Mouse (Mus musculus) MEL (cell line): ENCODE data around the gene Tab2. TPM values are rescaled to one million over a fixed set of nuclear protein-coding genes. Genes with fewer than 3 reads are reported as not detected.

Experiments used
- DNase-seq: peaks from one replicate; pipeline ENCODE4 v3.0.0; 2011; ENCODE audit warnings: low read depth, low spot score
- H3K27ac ChIP-seq: 2 replicates; pipeline ENCODE4 v1.5.1; 2012; ENCODE audit warnings: low read depth, mild to moderate bottlenecking, control low read depth, low read length, moderate library complexity; ENCODE audit not compliant: control insufficient read depth
- H3K27me3 ChIP-seq, 2 experiments: fragments of 150-350 bp in 1 of 2; sonication (generic) in 1 of 2; 2 replicates each; pipeline ENCODE4 v1.6.1; 2012; ENCODE audit warnings: low read length in 2 of 2, mild to moderate bottlenecking in 2 of 2, improper control_type of control experiment in 1 of 2, moderate library complexity in 1 of 2; ENCODE audit not compliant: insufficient read depth in 2 of 2, control insufficient read depth in 1 of 2
- H3K36me3 ChIP-seq, 2 experiments: 2 replicates each; pipeline ENCODE4 v1.6.1; 2012 to 2014; ENCODE audit warnings: low read length in 2 of 2, improper control_type of control experiment in 1 of 2, inconsistent platforms in 1 of 2, mild to moderate bottlenecking in 1 of 2; ENCODE audit not compliant: insufficient read depth in 2 of 2, control insufficient read depth in 1 of 2
- H3K4me1 ChIP-seq, 2 experiments: fragments of 150-350 bp in 1 of 2; sonication (generic) in 1 of 2; 2 replicates each; pipeline ENCODE4 v1.6.1; 2012; ENCODE audit warnings: low read length in 2 of 2, improper control_type of control experiment in 1 of 2, mild to moderate bottlenecking in 1 of 2; ENCODE audit not compliant: insufficient read depth in 2 of 2, control insufficient read depth in 1 of 2
- H3K4me3 ChIP-seq, 2 experiments: fragments of 150-350 bp in 1 of 2; sonication (generic) in 1 of 2; 2 replicates each; pipeline ENCODE4 v1.5.1; 2012; ENCODE audit warnings: low read depth in 2 of 2, low read length in 2 of 2, mild to moderate bottlenecking in 2 of 2, moderate library complexity in 2 of 2, control low read depth in 1 of 2, improper control_type of control experiment in 1 of 2; ENCODE audit not compliant: control insufficient read depth in 1 of 2, insufficient read depth in 1 of 2
- H3K79me2 ChIP-seq: 2 replicates; pipeline ENCODE4 v1.6.1; 2012; ENCODE audit warnings: mild to moderate bottlenecking, low read length, moderate library complexity; ENCODE audit not compliant: control insufficient read depth, poor library complexity, insufficient read depth
- H3K9ac ChIP-seq: 2 replicates; pipeline ENCODE4 v1.6.1; 2012; ENCODE audit warnings: low read depth, mild to moderate bottlenecking, control low read depth, low read length, moderate library complexity; ENCODE audit not compliant: control insufficient read depth, poor library complexity, severe bottlenecking
- H3K9me3 ChIP-seq: fragments of 150-350 bp; sonication (generic); replicated peaks from 2 replicates; pipeline ENCODE4 v1.6.1; 2012; ENCODE audit warnings: mild to moderate bottlenecking, low read length, improper control_type of control experiment, moderate library complexity; ENCODE audit not compliant: insufficient read depth
- BHLHE40 ChIP-seq: IDR thresholded peaks from 2 replicates; pipeline ENCODE4 v1.6.1; 2012; ENCODE audit warnings: low read depth, mild to moderate bottlenecking, inconsistent platforms, low read length, improper control_type of control experiment, borderline replicate concordance
- CHD1 ChIP-seq: IDR thresholded peaks from 2 replicates; pipeline ENCODE4 v1.6.1; 2012; ENCODE audit warnings: low read depth, mild to moderate bottlenecking, inconsistent platforms, low read length, improper control_type of control experiment
- CHD2 ChIP-seq: IDR thresholded peaks from 2 replicates; pipeline ENCODE4 v1.6.1; 2011; ENCODE audit warnings: low read length, improper control_type of control experiment
- CTCF ChIP-seq, 3 experiments: IDR thresholded peaks in 2 of 3; conservative IDR thresholded peaks in 1 of 3; 2 replicates each; pipeline ENCODE4 v1.5.1; 2011 to 2012; ENCODE audit warnings: low read length in 3 of 3, low read depth in 2 of 3, mild to moderate bottlenecking in 2 of 3, improper control_type of control experiment in 1 of 3, inconsistent platforms in 1 of 3, mixed read lengths in 1 of 3, moderate library complexity in 1 of 3; ENCODE audit not compliant: control insufficient read depth in 1 of 3, insufficient read depth in 1 of 3, poor library complexity in 1 of 3, severe bottlenecking in 1 of 3
- E2F4 ChIP-seq: IDR thresholded peaks from 2 replicates; pipeline ENCODE4 v1.6.1; 2011; ENCODE audit warnings: low read depth, low read length, improper control_type of control experiment, borderline replicate concordance
- ELF1 ChIP-seq: IDR thresholded peaks from 2 replicates; pipeline ENCODE4 v1.6.1; 2014; ENCODE audit warnings: low read depth, mild to moderate bottlenecking, inconsistent platforms, low read length, improper control_type of control experiment, moderate library complexity
- ETS1 ChIP-seq: IDR thresholded peaks from 2 replicates; pipeline ENCODE4 v1.6.1; 2012; ENCODE audit warnings: low read depth, mild to moderate bottlenecking, inconsistent platforms, low read length, improper control_type of control experiment, moderate library complexity
- GATA1 ChIP-seq: IDR thresholded peaks from 2 replicates; pipeline ENCODE4 v1.6.1; 2011; ENCODE audit warnings: low read depth, low read length, improper control_type of control experiment
- MAFK ChIP-seq: IDR thresholded peaks from 2 replicates; pipeline ENCODE4 v1.6.1; 2011; ENCODE audit warnings: low read depth, mild to moderate bottlenecking, low read length, improper control_type of control experiment, borderline replicate concordance
- MAZ ChIP-seq: IDR thresholded peaks from 2 replicates; pipeline ENCODE4 v1.6.1; 2012; ENCODE audit warnings: low read depth, mild to moderate bottlenecking, inconsistent platforms, low read length, improper control_type of control experiment
- POLR2AphosphoS2 ChIP-seq: IDR thresholded peaks from 2 replicates; pipeline ENCODE4 v1.6.1; 2011; ENCODE audit warnings: low read length, improper control_type of control experiment
- POLR2AphosphoS5 ChIP-seq: IDR thresholded peaks from 2 replicates; pipeline ENCODE4 v1.6.1; 2012; ENCODE audit warnings: low read depth, borderline replicate concordance, mild to moderate bottlenecking, inconsistent platforms, low read length, moderate library complexity, mixed read lengths
- RAD21 ChIP-seq: IDR thresholded peaks from 2 replicates; pipeline ENCODE4 v1.6.1; 2011; ENCODE audit warnings: mild to moderate bottlenecking, low read depth, low read length, improper control_type of control experiment
- RCOR1 ChIP-seq: IDR thresholded peaks from 2 replicates; pipeline ENCODE4 v1.6.1; 2012; ENCODE audit warnings: low read depth, mild to moderate bottlenecking, inconsistent platforms, low read length, improper control_type of control experiment
- TAL1 ChIP-seq: IDR thresholded peaks from 2 replicates; pipeline ENCODE4 v1.6.1; 2012; ENCODE audit warnings: mild to moderate bottlenecking, inconsistent platforms, low read length, moderate library complexity, mixed read lengths
- USF1 ChIP-seq: IDR thresholded peaks from 2 replicates; pipeline ENCODE4 v1.6.1; 2014; ENCODE audit warnings: low read depth, mild to moderate bottlenecking, inconsistent platforms, low read length, improper control_type of control experiment, moderate library complexity
- ZMIZ1 ChIP-seq: IDR thresholded peaks from 2 replicates; pipeline ENCODE4 v1.6.1; 2012; ENCODE audit warnings: low read depth, mild to moderate bottlenecking, inconsistent platforms, low read length, improper control_type of control experiment, moderate library complexity
- ZNF384 ChIP-seq: IDR thresholded peaks from 2 replicates; pipeline ENCODE4 v1.6.1; 2012; ENCODE audit warnings: low read depth, mild to moderate bottlenecking, inconsistent platforms, low read length, improper control_type of control experiment
- polyA plus RNA-seq, 2 experiments: library from polyadenylated mRNA; stranded (reverse) in 1 of 2; unstranded in 1 of 2; fragments of >175 nt in 1 of 2; fragments of >200 nt in 1 of 2; gene quantifications; 2 replicates each; pipeline versions ENCODE4 v1.2.1 to v1.2.4; 2012; ENCODE audit warnings: low replicate concordance in 2 of 2, low read depth in 1 of 2; ENCODE audit not compliant: insufficient read length in 2 of 2, insufficient read depth in 1 of 2, missing spikeins in 1 of 2
- total RNA-seq: library from RNA; depleted of rRNA; stranded (reverse); fragments of 300-350 nt; gene quantifications from 2 replicates; pipeline ENCODE4 v1.2.3, GENCODE M21; 2012

Tab2 gene
- total and polyA plus RNA-seq, 3 experiments: 21.6 to 101 (median 70.5) TPM

GRCm38 (mm10) chr10:7864184-7864583 lies 91.8 kb downstream of the Tab2 start:
- DNase-seq: no peak
- Histone ChIP-seq H3K4me1 (no peaks in the 10 kb centered on the region), H3K9me3 (no peaks in the 10 kb centered on the region), H3K4me3 (no peak overlapping the region), H3K27ac (no peak overlapping the region), H3K79me2 (no peaks in the 10 kb centered on the region), H3K9ac (no peak overlapping the region), H3K27me3 (no peaks in the 10 kb centered on the region), H3K36me3 (no peaks in the 10 kb centered on the region)
- TF ChIP-seq ZMIZ1 (no peak), TAL1 (no peak), CHD2 (no peak), GATA1 (no peak)

- H3K36me3 ChIP-seq: no peaks in the 10 kb centered on the region
- TF ChIP-seq TAL1: no peak
- TF ChIP-seq CHD1: no peak
- TF ChIP-seq GATA1: no peak
- TF ChIP-seq MAFK: no peak
- no peak for TF ChIP-seq CTCF (IDR thresholded peaks at IDR 0.05 in 2 of 3, conservative IDR thresholded peaks at IDR 0.05 in 1 of 3; ENCODE audit: control insufficient read depth in 1 of 3, insufficient read depth in 1 of 3, low read depth in 2 of 3, low read length in 3 of 3, poor library complexity in 1 of 3, severe bottlenecking in 1 of 3)
- TF ChIP-seq E2F4: no peak
- TF ChIP-seq POLR2AphosphoS5: no peak
- no peak for TF ChIP-seq BHLHE40
- no peak for TF ChIP-seq ZNF384
- TF ChIP-seq USF1: no peak
- no peak for TF ChIP-seq RCOR1
- TF ChIP-seq RAD21: no peak
- no peak for TF ChIP-seq MAZ
- TF ChIP-seq ELF1: no peak
- no peak for TF ChIP-seq POLR2AphosphoS2
- TF ChIP-seq ETS1: no peak
- no peak for TF ChIP-seq ZMIZ1
- TF ChIP-seq, all 39 proteins: peak for 0
- no peaks in the 10 kb centered on the region for H3K4me1 ChIP-seq
Measured at GRCm38 (mm10) chr10:7863411-7863810, 92.6 kb downstream of the Tab2 start.

More at GRCm38 (mm10) chr10:7863411-7863810, 92.6 kb downstream of the Tab2 start:
- Histone ChIP-seq H3K9me3 (no peaks in the 10 kb centered on the region), H3K9ac (no peak overlapping the region), H3K27ac (no peak overlapping the region), H3K27me3 (no peaks in the 10 kb centered on the region), H3K4me3 (no peak overlapping the region), H3K79me2 (no peaks in the 10 kb centered on the region)
- DNase-seq: no peak
